Mouse (Mus musculus) urinary bladder, postnatal 36 days (tissue): ENCODE data around the gene Kansl1.

Experiments
- DNase-seq, 2 experiments: peaks; one replicate each; pipeline ENCODE4 v3.0.0; 2022; ENCODE audit warnings: low spot score in 2 of 2, mixed read lengths in 1 of 2

Kansl1 gene

GRCm38 (mm10) chr11:104363823-104364600, 104.6 kb downstream of the Kansl1 start:
- DNase-seq: no peak

GRCm38 (mm10) chr11:104362704-104363103, 106.0 kb downstream of the Kansl1 start:
- no peak for DNase-seq

- no peak for DNase-seq
Observed at GRCm38 (mm10) chr11:104361790-104362189, 106.9 kb downstream of the Kansl1 start.

GRCm38 (mm10) chr11:104346931-104347330, 121.7 kb downstream of the Kansl1 start:
- DNase-seq: no peak

- no peak for DNase-seq
Observed at GRCm38 (mm10) chr11:104334946-104335345, 133.7 kb downstream of the Kansl1 start.

- DNase-seq: no peak
Observed at GRCm38 (mm10) chr11:104334115-104334514, 134.5 kb downstream of the Kansl1 start.

- no peak for DNase-seq
Observed at GRCm38 (mm10) chr11:104332105-104332504, 136.6 kb downstream of the Kansl1 start.

GRCm38 (mm10) chr11:104331208-104331607, 137.5 kb downstream of the Kansl1 start:
- DNase-seq: no peak

- no peak for DNase-seq
Observed at GRCm38 (mm10) chr11:104330151-104330550, 138.5 kb downstream of the Kansl1 start.

GRCm38 (mm10) chr11:104329185-104329926, 139.3 kb downstream of the Kansl1 start:
- DNase-seq: no peak

GRCm38 (mm10) chr11:104327946-104328345, 140.7 kb downstream of the Kansl1 start:
- DNase-seq: no peak

- no peak for DNase-seq
Observed at GRCm38 (mm10) chr11:104327462-104327861, 141.2 kb downstream of the Kansl1 start.

GRCm38 (mm10) chr11:104322142-104322541, 146.5 kb downstream of the Kansl1 start:
- no peak for DNase-seq

GRCm38 (mm10) chr11:104320511-104320910, 148.2 kb downstream of the Kansl1 start:
- no peak for DNase-seq

- DNase-seq: peak; percentile 33 to 35
Observed at GRCm38 (mm10) chr11:104318940-104319781, 149.5 kb downstream of the Kansl1 start.

- no peak for DNase-seq
Observed at GRCm38 (mm10) chr11:104317631-104318030, 151.0 kb downstream of the Kansl1 start.

GRCm38 (mm10) chr11:104316685-104317400, 151.8 kb downstream of the Kansl1 start:
- DNase-seq: peak in 1 of 2 experiments; percentile 58

GRCm38 (mm10) chr11:104315703-104316102, 153.0 kb downstream of the Kansl1 start:
- peak; percentile 73 to 75 for DNase-seq

GRCm38 (mm10) chr11:104311643-104312042, 157.0 kb downstream of the Kansl1 start:
- no peak for DNase-seq

GRCm38 (mm10) chr11:104310226-104310887, 158.3 kb downstream of the Kansl1 start:
- DNase-seq: no peak
